ENCODE assay signal across 24 mouse cellular contexts in the genomic region with DNA sequence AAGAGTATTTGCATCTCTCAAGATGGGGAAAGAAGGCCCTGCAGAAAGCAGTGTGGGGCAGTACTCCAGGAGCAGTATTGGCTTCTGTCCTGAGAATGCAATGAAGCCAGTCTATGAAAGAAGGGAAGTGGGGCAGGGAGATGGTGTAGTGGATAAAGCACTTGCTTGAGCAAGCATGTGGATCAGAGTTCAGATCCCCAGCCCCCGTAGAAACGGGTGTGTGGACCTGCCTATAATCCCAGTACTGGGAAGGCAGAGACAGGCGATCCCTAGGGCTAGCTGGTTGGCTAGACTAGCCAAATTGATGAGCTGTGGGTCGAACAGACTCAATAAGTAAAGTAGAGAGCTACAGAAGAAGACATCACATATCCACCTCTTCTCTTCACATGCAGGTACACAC.
"Had no signal": no experiment of that assay in that cellular context is flagged by ENCODE, and none has a peak within 500 bp of the region (broad histone marks: within the 10 kb centered on the region; RNA-seq: fewer than 3 reads in every experiment).

No protein-coding gene starts in this region.

- H3K36me3 ChIP-seq: heart, embryonic 12.5 days; hindbrain, embryonic 13.5 days; hindbrain, embryonic 15.5 days; kidney, embryonic 15.5 days; limb, embryonic 12.5 days; liver, embryonic 13.5 days had no signal

- H3K27ac ChIP-seq: gastrocnemius, adult 2 months; hindbrain, embryonic 15.5 days; kidney, embryonic 15.5 days; kidney, postnatal 0 days; liver, embryonic 13.5 days had no signal

- DNase-seq: gastrocnemius, adult 2 months; gastrocnemius, postnatal 10 days; gastrocnemius, postnatal 25 days; heart, adult 18-20 months; heart, postnatal 10 days; kidney, adult 11 months; kidney, adult 2 months; kidney, adult 9 months; kidney, postnatal 14 days; kidney, postnatal 36 days; layer of hippocampus, adult 9-11 months; layer of hippocampus, postnatal 36 days; left cerebral cortex, postnatal 4 days; liver; liver, embryonic 13.5 days had no signal

- H3K9ac ChIP-seq: heart, embryonic 12.5 days; hindbrain, embryonic 13.5 days; hindbrain, embryonic 15.5 days; kidney, embryonic 15.5 days; limb, embryonic 12.5 days; liver, embryonic 13.5 days had no signal

- H3K9me3 ChIP-seq: heart, embryonic 12.5 days; hindbrain, embryonic 13.5 days; hindbrain, embryonic 15.5 days; kidney, embryonic 15.5 days; limb, embryonic 12.5 days; liver, embryonic 13.5 days had no signal

- ATAC-seq: hindbrain, postnatal 0 days; intestine, embryonic 16.5 days had no signal

- H3K4me3 ChIP-seq: gastrocnemius, adult 2 months; heart, embryonic 12.5 days; hindbrain, embryonic 13.5 days; hindbrain, embryonic 15.5 days; kidney, embryonic 15.5 days; limb, embryonic 12.5 days; liver, embryonic 13.5 days had no signal

- H3K4me2 ChIP-seq: heart, embryonic 12.5 days; hindbrain, embryonic 13.5 days; hindbrain, embryonic 15.5 days; kidney, embryonic 15.5 days; limb, embryonic 12.5 days; liver, embryonic 11.5 days; liver, embryonic 13.5 days had no signal

- H3K27me3 ChIP-seq: heart, embryonic 12.5 days; hindbrain, embryonic 13.5 days; hindbrain, embryonic 15.5 days; kidney, embryonic 15.5 days; limb, embryonic 12.5 days; liver, embryonic 13.5 days had no signal
